Mouse (Mus musculus) C2C12 (cell line): ENCODE results near the gene Pcp2. TPM values are rescaled to one million over a fixed set of nuclear protein-coding genes. Genes with fewer than 3 reads are reported as not detected.

Experiments used
- H3K27me3 ChIP-seq: one replicate; pipeline ENCODE4 v1.6.1; 2011; ENCODE audit not compliant: control insufficient read depth, insufficient read depth, insufficient read length
- H3K36me3 ChIP-seq: one replicate; pipeline ENCODE4 v1.6.1; 2011; ENCODE audit not compliant: control insufficient read depth, insufficient read depth
- H3K4me3 ChIP-seq: one replicate; pipeline ENCODE4 v1.5.1; 2011; ENCODE audit warnings: mild to moderate bottlenecking, control low read depth; ENCODE audit not compliant: poor library complexity, insufficient read depth, severe bottlenecking
- H3K79me2 ChIP-seq: one replicate; pipeline ENCODE4 v1.6.1; 2011; ENCODE audit not compliant: control insufficient read depth, insufficient read depth
- H3K79me3 ChIP-seq: one replicate; pipeline ENCODE4 v1.6.1; 2011; ENCODE audit warnings: low read depth, control low read depth
- H3ac ChIP-seq: one replicate; pipeline ENCODE3; 2011; ENCODE audit warnings: low read depth; ENCODE audit not compliant: control insufficient read depth, insufficient read length
- CEBPB ChIP-seq: IDR thresholded peaks from one replicate; pipeline ENCODE4 v1.6.1; 2011; ENCODE audit warnings: low read depth, mild to moderate bottlenecking, control low read depth, moderate library complexity
- CTCF ChIP-seq: IDR thresholded peaks from one replicate; pipeline ENCODE4 v1.5.1; 2011; ENCODE audit not compliant: control insufficient read depth, insufficient read depth, insufficient read length
- FOSL1 ChIP-seq: IDR thresholded peaks from one replicate; pipeline ENCODE4 v1.8.0; 2011; ENCODE audit warnings: mild to moderate bottlenecking, low read length; ENCODE audit not compliant: poor library complexity, insufficient read depth, severe bottlenecking
- MAX ChIP-seq: IDR thresholded peaks from one replicate; pipeline ENCODE4 v1.6.1; 2011; ENCODE audit warnings: mild to moderate bottlenecking, control low read depth
- MYOD1 ChIP-seq: IDR thresholded peaks from one replicate; pipeline ENCODE4 v1.6.1; 2011; ENCODE audit warnings: low read depth; ENCODE audit not compliant: control insufficient read depth, insufficient read length
- MYOG ChIP-seq: IDR thresholded peaks from one replicate; pipeline ENCODE4 v1.6.1; 2011; ENCODE audit not compliant: control insufficient read depth, insufficient read length; ENCODE audit errors: extremely low read depth
- USF1 ChIP-seq: IDR thresholded peaks from one replicate; pipeline ENCODE4 v1.6.1; 2011; ENCODE audit warnings: low read depth, mild to moderate bottlenecking, control low read depth, moderate library complexity
- polyA plus RNA-seq: library from polyadenylated mRNA; unstranded; fragments of >200 nt; fragmentation: generic; extraction: Trizol; gene quantifications from one replicate; pipeline ENCODE4 v1.2.1, GENCODE M21; 2012; ENCODE audit warnings: missing spikeins

Pcp2 gene
- polyA plus RNA-seq, 1 experiment, result 0.70 TPM

- Histone ChIP-seq H3ac (no peak overlapping the region), H3K27me3 (peaks cover 7% of the 10 kb centered on the region), H3K36me3 (no peaks in the 10 kb centered on the region), H3K79me2 (no peaks in the 10 kb centered on the region), H3K79me3 (no peaks in the 10 kb centered on the region), H3K4me3 (no peak overlapping the region)
- TF ChIP-seq CTCF, result no peak
- no peak for TF ChIP-seq MAX
- TF ChIP-seq MYOD1, result no peak
- no peak for TF ChIP-seq CEBPB
- no peak for TF ChIP-seq USF1
- TF ChIP-seq FOSL1, result no peak
Measured at GRCm38 (mm10) chr8:3599219-3599618, 26.1 kb downstream of the Pcp2 start.

- peaks cover 8% of the 10 kb centered on the region for H3K27me3 ChIP-seq
- H3K36me3 ChIP-seq, result no peaks in the 10 kb centered on the region
- no peak overlapping the region for H3K4me3 ChIP-seq
- H3ac ChIP-seq, result no peak overlapping the region
- no peak for TF ChIP-seq MYOG
- no peak for TF ChIP-seq FOSL1
- no peak for TF ChIP-seq MAX
- TF ChIP-seq USF1, result no peak
- no peak for TF ChIP-seq MYOD1
- TF ChIP-seq CEBPB, result no peak
- no peak for TF ChIP-seq CTCF
- no peaks in the 10 kb centered on the region for H3K79me2 ChIP-seq
- H3K79me3 ChIP-seq, result no peaks in the 10 kb centered on the region
Measured at GRCm38 (mm10) chr8:3598054-3598453, 27.3 kb downstream of the Pcp2 start.

GRCm38 (mm10) chr8:3594466-3594865, 30.9 kb downstream of the Pcp2 start:
- Histone ChIP-seq H3K36me3 (no peaks in the 10 kb centered on the region), H3K4me3 (no peak overlapping the region), H3K79me3 (no peaks in the 10 kb centered on the region), H3ac (no peak overlapping the region), H3K27me3 (peaks cover 8% of the 10 kb centered on the region), H3K79me2 (no peaks in the 10 kb centered on the region)
- no peak for TF ChIP-seq FOSL1
- TF ChIP-seq MYOD1, result no peak
- no peak for TF ChIP-seq MAX
- no peak for TF ChIP-seq CTCF
- TF ChIP-seq CEBPB, result no peak

- Histone ChIP-seq H3K36me3 (no peaks in the 10 kb centered on the region), H3K27me3 (peaks cover 10% of the 10 kb centered on the region), H3K79me2 (no peaks in the 10 kb centered on the region), H3K79me3 (no peaks in the 10 kb centered on the region), H3ac (no peak overlapping the region), H3K4me3 (no peak overlapping the region)
- TF ChIP-seq MAX, result no peak
- no peak for TF ChIP-seq FOSL1
- no peak for TF ChIP-seq CTCF
- no peak for TF ChIP-seq CEBPB
- TF ChIP-seq MYOG, result no peak
- no peak for TF ChIP-seq USF1
- no peak for TF ChIP-seq MYOD1
Measured at GRCm38 (mm10) chr8:3593470-3593869, 31.9 kb downstream of the Pcp2 start.

- Histone ChIP-seq H3ac (no peak overlapping the region), H3K79me3 (no peaks in the 10 kb centered on the region), H3K79me2 (no peaks in the 10 kb centered on the region), H3K36me3 (no peaks in the 10 kb centered on the region), H3K4me3 (no peak overlapping the region), H3K27me3 (peaks cover 19% of the 10 kb centered on the region)
- TF ChIP-seq MYOD1 (no peak), CTCF (no peak), MYOG (no peak), CEBPB (no peak), USF1 (no peak), MAX (no peak), FOSL1 (no peak)
Measured at GRCm38 (mm10) chr8:3588258-3588633, 37.1 kb downstream of the Pcp2 start.
